Mouse (Mus musculus) natural killer cell, adult 2 months (primary cell): ENCODE measurements around the gene 1700034J05Rik.

Experiments used
- DNase-seq, 2 experiments: peaks; one replicate each; pipeline ENCODE4 v3.0.0; 2022; ENCODE audit warnings: low spot score in 2 of 2

1700034J05Rik gene

DNA sequence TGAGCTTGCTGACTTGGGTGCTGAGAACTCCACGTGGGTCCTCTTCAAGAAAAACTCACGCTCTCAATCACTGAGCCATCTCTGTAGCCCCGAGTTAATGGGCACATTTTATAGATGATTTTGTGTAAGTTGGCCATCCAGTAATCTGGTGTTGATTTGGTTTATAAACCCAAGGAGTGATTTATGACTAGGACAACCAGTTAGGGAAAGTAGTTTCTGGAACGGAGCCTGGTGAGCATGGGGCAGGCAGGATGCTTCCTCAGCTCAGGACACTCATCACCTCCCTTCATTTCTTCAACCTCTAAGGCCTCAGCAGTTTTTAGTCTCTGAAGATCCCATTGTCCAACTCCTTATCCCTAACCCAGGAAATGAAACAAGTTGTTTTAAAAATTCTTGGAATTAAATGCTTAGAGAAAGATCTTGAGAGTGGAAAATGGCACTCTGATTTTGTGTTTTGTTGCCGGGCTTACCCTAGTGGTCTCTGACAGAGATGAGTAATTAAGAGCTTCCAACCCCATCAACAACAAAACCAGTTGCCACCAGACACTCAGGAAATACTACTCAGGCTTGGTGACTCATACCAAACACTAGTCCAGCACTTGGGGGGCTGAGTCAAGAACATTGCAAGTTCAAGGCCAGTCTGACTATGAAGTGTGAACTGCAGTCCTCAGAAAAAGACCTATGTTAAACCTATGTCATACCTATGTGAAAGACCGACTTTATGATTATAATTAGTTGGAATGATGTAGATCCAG is 9.4 kb upstream of the 1700034J05Rik start:
- no peak for DNase-seq

- DNase-seq = no peak
Measured at GRCm38 (mm10) chr6:146961832-146962481, 7.7 kb upstream of the 1700034J05Rik start.

DNA sequence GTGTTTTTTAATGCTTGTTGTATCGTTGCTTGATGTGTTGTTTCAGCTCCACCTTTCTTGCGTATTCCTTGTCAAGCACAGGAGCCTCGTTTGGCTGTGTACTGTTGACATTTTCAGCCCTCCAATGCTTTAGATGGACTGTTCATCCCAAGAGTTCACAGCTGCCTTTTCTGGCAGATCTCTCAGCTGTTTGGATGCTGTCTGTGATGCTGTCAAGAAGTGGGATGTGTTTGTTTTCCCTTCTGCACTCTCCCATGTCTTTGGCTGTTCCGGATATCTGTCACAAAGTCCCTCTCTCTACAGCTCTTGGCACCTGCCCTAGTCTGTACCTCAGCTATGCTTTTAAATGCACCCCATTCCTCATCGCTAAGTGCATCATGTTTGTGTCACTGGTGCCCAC is 6.7 kb upstream of the 1700034J05Rik start:
- DNase-seq = no peak

- no peak for DNase-seq
Measured at GRCm38 (mm10) chr6:146959908-146960680, 5.9 kb upstream of the 1700034J05Rik start.

DNA sequence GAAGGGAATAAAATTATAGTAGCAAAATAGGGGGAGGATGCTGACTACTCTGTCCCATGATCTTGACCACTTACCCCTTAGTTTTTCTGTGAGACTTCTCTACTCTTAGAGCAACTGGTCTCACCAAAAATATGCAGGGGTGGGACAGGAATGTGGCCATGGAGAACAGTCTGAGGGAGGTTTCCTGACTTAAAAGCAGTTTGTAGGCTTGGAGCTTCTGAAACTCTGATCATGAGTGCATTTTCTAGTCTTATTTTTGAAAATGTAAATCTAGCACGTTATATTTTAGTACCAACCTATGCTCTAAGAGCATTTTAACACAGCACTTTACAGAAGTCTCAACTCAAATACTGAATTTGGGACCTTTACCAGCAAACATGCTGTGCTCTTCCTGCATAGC is 4.5 kb upstream of the 1700034J05Rik start:
- DNase-seq = no peak

- no peak for DNase-seq
Measured at GRCm38 (mm10) chr6:146956961-146957360, 2.7 kb upstream of the 1700034J05Rik start.

DNA sequence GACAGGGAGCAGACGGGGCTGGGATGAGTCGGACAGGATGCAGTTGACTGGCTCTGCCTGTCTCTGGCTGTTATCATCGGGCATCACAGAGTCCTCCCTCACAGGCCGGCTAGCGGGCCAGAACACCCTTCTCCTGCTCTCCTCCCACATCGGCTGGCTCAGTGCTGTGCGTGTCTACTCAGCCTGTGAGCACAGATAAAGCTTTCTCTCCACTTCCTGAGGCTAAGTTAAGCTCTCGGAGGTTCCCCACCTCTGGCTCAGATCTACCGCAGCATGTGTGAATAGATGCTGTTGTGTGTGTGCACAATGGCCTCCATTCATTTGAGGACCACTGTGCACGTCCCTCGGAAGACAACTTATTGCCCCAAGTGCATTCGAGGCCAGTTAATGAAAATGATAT is 1.7 kb upstream of the 1700034J05Rik start:
- DNase-seq = no peak

DNA sequence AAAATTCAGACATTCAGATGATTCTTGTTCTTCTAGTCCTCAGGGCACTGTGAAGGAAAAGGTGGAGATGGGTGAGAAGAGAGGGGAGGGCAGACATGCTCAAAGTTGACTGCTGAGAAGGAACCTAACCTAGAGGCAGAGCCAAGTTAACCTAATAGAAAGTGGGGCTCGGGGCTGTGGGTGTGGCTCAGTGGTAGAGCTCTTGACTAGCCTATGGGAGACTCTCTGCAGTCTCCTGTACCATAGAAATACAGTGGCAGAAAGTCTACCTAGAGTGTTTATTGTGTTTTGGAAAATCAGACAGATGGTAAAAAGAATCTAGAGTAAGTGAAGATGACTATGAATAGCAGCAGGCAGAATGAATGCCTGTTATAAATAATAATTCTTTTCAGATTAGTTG is 1.3 kb upstream of the 1700034J05Rik start:
- no peak for DNase-seq

DNA sequence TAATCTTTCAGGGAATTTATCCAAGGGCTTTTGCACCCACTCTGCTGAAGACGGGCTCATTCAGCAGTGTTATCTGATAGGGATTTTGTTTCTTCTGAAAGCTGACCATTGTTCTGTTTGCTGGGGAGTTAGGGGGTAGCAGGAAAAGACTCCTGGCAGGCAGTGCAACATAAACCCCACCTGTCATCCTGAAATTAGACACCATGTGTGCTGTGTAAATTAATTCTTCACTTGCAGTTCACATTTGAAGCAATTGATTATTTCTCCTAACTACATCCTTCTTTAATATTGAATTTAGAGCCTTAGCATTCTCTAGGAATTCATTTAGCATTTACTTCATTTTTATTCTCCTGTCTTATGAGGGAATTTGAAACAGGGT is 3.8 kb downstream of the 1700034J05Rik start:
- DNase-seq = no peak

- DNase-seq = no peak
Measured at GRCm38 (mm10) chr6:146949682-146950453, 4.4 kb downstream of the 1700034J05Rik start.

- no peak for DNase-seq
Measured at GRCm38 (mm10) chr6:146947186-146947585, 7.0 kb downstream of the 1700034J05Rik start.

DNA sequence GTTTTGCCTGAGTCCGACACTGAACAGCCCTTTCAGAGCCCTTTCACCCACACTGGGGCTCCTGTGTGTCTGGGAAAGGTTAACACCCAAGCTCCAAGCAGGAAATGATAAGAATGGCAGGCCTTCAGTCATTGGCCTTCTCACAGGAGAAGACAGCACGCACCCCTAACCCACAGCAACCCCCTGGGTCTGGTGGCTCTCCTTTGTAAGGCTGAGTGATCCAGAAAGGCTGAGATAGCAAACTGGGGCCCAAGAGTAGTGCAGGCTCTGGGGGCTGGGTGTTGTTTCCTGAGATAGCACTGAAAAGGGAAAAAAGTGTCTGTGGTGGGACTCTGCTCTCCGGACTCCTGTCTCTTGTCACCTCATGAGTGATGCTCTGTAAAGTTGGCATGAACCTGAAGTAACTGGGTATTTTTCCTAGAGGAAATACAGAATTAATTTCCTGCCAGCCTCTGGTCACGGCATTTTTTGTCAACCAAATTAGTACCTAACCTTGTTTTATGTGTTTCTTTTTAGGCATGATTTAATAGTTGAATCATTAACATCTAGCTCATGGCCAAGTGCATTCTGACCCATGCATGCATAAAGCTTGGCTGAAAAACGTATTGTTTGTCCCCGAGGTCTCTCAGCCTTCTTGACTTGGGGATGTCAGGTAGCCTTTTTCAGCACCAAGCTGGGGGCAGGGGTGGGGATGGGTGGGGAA is 7.7 kb downstream of the 1700034J05Rik start:
- no peak for DNase-seq

DNA sequence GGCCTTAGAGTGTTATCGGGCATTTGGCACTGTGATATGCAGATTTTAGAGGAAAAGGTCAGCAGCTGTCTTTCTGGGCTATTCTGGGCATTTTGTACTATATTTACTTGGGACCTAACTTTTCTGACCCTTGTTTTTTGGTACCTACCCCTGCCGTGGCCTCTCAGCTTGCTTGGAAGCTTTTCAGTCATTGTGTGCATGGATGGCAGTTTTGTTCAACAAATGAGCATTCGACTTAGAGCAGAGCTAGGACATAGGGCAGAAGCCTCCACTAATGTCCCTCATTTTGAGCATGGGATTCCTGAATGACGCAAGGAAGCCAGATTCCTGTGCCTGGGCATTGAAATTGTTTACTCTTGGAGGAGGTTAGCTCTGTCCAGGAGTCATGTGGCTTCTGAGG is 9.4 kb downstream of the 1700034J05Rik start:
- no peak for DNase-seq

- no peak for DNase-seq
Measured at GRCm38 (mm10) chr6:146944009-146944408, 10.2 kb downstream of the 1700034J05Rik start.

DNA sequence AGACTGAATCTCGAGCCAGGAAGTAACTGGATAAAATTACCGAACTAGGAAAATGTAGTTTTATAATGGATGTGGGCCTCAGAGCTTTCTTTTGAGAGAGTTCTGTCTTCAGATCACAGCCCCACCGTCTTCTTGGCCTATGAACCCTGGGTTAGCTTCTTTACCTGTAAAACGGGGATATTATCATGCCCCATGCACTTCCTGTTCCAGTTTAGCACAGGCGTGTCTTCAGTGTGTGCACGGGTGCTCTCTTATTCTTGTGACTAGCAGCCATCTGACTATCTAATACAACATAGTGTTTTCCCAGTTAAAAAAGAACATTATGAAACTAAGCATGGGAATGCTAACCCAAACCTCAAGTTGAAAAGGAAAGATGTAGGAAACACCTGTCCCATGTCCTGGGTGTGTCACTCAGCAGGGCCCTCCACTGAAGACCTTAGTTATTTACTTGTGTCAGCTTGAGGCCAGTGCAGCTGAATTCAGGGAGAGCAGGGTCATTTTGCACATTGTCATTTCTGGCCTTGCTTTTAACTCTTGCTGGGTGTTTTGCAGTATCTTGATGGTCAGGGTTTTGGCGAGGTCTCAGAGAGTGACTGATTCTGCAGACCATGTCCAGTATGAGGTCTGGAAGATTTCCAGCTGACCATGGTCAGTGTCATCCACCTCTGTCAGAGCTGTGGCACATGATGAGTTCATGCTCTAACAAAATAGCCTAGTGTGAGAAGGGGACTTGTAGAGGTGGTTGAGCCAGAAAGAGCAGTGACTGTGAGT is 12.5 kb downstream of the 1700034J05Rik start:
- DNase-seq = no peak

GRCm38 (mm10) chr6:146939026-146939425 is 15.2 kb downstream of the 1700034J05Rik start:
- DNase-seq = no peak

- no peak for DNase-seq
Measured at GRCm38 (mm10) chr6:146935957-146936356, 18.3 kb downstream of the 1700034J05Rik start.

- no peak for DNase-seq
Measured at GRCm38 (mm10) chr6:146933123-146933522, 21.1 kb downstream of the 1700034J05Rik start.

GRCm38 (mm10) chr6:146929031-146929430 is 25.2 kb downstream of the 1700034J05Rik start:
- no peak for DNase-seq

DNA sequence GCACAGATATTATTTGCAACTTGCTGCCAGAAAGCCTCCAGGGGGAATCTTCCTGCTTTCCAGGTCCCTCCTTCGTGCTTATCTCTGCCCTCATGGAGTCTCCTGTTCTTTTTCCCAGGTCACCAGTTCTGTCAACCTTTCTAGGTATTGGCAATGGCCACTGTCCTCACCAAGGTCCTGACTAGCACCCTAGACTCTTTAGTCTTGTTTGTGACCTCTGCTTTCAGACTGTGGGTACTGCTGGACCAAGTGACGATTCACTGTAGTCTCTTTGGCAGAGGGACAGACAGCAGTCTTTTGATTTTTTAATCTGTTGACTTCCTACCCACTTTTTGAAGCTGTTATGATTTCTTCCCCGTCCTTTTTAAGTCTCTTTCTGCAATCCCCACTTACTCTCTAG is 26.1 kb downstream of the 1700034J05Rik start:
- no peak for DNase-seq
